Mouse (Mus musculus): ENCODE measurements around the gene Tes. TPM values are rescaled to one million over a fixed set of nuclear protein-coding genes. Genes with fewer than 3 reads are reported as not detected.

The Tes gene
- 85.2 and 87.0 TPM in 2 replicates for polyA plus RNA-seq (2014; fragmentation: Nextera tagmentation; extraction: Ambion mirVana)

DNA sequence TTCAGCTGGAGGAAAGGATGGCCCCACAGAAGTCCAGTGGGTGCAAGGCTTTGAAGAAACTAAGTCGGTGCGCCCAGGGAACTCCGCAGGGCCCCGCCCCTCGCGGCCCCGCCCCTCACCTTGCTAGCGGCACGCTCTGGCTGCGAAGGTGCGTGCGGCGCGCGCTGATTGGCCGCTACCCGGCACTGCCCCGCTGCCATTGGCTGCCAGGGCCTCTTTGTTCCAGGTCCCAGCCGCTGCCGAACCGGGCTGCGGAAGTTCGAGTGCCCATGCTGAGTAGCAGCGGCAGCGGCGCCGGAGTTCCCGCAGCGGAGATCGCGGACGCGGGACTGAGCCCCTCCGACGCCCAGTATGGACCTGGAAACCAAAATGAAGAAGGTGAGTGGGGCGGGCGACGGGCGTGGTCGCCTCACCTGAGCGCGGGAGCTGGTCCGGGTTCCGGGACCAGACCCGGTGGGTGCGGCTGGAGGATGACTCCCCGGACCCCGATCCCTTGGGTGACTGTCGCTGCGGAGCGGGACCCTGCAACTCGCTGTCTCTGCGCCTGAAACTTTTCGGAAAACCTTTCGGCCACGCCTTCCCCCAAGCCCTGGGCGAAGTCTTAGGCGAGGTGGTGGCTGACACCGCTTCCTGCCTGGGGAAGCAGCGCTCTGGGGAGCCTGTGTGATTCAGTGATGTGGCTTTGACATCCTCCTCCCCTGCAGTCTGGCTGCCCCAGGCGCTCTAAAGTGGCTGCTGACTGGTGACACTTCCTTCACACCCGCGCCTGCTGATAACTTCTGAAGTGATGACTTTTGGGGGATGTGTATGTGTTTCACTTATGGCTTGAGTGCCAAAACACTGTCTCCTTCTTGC lies at the start of gene Tes:
Tes (plus strand) TSS at position 214 of the 855 bp plus-strand sequence.
- H3K36me3 ChIP-seq (ENCODE audit: control insufficient read depth, insufficient read depth, low read length): no peaks in the 10 kb centered on the region
- peak within 1 kb of the TSS; percentile 89 for H3K9ac ChIP-seq (replicated peaks; ENCODE audit: low read depth, low read length)
- H3K4me2 ChIP-seq (ENCODE audit: low read depth, low read length): peak within 1 kb of the TSS; percentile 80
- WGBS: under 1% methylated on average over 63 of the region's 63 CpGs
- H3K9me3 ChIP-seq (ENCODE audit: control insufficient read depth, low read length): no peaks in the 10 kb centered on the region
- H3K27me3 ChIP-seq (ENCODE audit: control insufficient read depth, insufficient read depth, low read length): no peaks in the 10 kb centered on the region
- no peak within 1 kb of the TSS; the same call in 1 of the 2 replicates for H3K27ac ChIP-seq (ENCODE audit: low read depth, low read length)
- peak within 1 kb of the TSS; percentile 85 for H3K4me3 ChIP-seq (ENCODE audit: low read depth, low read length)
- 0 out of 2 replicates have a peak, but pooled peaks cover 5% of the 10 kb centered on the region for H3K4me1 ChIP-seq (ENCODE audit: control insufficient read depth, insufficient read depth, low read length)
- ATAC-seq (ENCODE audit: low read depth): peak; percentile 99

DNA sequence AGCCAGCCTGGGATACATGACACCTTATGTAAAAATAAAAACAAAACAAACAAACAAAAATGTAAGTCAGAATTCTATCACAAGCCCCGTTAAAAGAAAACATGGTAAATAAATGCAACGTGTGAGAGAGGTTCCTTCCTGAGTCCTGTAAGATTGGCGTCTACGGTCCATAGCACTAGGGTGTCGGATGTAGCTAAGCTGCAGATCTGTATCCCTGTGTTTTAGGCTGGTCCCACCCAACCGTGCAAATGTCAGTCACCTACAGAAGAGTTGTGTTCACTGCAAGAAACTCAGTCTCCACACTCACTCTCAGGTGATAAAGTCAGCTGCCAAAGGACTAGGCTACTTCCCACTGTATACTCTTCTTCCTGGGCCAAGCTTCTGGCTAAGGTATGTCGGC lies 39.1 kb upstream of the Tes start:
- H3K36me3 ChIP-seq (ENCODE audit: control insufficient read depth, insufficient read depth, low read length): no peaks in the 10 kb centered on the region
- WGBS: 79% methylated on average over 7 of the region's 7 CpGs
- no peak for ATAC-seq (ENCODE audit: low read depth)
- H3K9me3 ChIP-seq (ENCODE audit: control insufficient read depth, low read length): no peaks in the 10 kb centered on the region
- no peak overlapping the region for H3K4me2 ChIP-seq (ENCODE audit: low read depth, low read length)
- H3K4me1 ChIP-seq (ENCODE audit: control insufficient read depth, insufficient read depth, low read length): no peaks in the 10 kb centered on the region
- no peak overlapping the region for H3K27ac ChIP-seq (ENCODE audit: low read depth, low read length)
- H3K9ac ChIP-seq (replicated peaks; ENCODE audit: low read depth, low read length): no peak overlapping the region
- H3K4me3 ChIP-seq (ENCODE audit: low read depth, low read length): no peak overlapping the region
- H3K27me3 ChIP-seq (ENCODE audit: control insufficient read depth, insufficient read depth, low read length): no peaks in the 10 kb centered on the region

DNA sequence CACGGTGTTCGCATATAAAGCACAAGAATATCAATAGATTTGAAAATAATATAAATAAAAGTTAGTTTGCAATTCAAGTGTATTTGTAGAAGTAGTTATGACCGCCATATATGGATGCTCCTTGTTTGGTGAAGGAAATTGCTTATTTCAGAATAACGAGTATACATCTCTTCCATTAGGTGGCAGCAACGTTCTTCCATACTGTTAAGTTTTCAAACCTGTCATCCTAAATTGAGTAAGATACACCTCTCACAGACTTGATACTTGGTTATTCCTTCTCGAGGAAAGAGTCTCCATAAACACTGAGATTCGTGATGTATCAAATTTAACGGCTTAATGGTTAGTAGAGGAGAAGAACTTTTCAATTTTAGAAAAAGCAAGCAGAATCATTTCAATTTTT lies 37.4 kb upstream of the Tes start:
- ATAC-seq (ENCODE audit: low read depth): no peak
- Histone ChIP-seq H3K27ac (ENCODE audit: low read depth, low read length) (no peak overlapping the region), H3K36me3 (ENCODE audit: control insufficient read depth, insufficient read depth, low read length) (no peaks in the 10 kb centered on the region), H3K27me3 (ENCODE audit: control insufficient read depth, insufficient read depth, low read length) (no peaks in the 10 kb centered on the region), H3K9me3 (ENCODE audit: control insufficient read depth, low read length) (no peaks in the 10 kb centered on the region), H3K9ac (replicated peaks; ENCODE audit: low read depth, low read length) (no peak overlapping the region), H3K4me2 (ENCODE audit: low read depth, low read length) (no peak overlapping the region), H3K4me3 (ENCODE audit: low read depth, low read length) (no peak overlapping the region), H3K4me1 (ENCODE audit: control insufficient read depth, insufficient read depth, low read length) (no peaks in the 10 kb centered on the region)
- WGBS: 24% methylated on average over 8 of the region's 8 CpGs

DNA sequence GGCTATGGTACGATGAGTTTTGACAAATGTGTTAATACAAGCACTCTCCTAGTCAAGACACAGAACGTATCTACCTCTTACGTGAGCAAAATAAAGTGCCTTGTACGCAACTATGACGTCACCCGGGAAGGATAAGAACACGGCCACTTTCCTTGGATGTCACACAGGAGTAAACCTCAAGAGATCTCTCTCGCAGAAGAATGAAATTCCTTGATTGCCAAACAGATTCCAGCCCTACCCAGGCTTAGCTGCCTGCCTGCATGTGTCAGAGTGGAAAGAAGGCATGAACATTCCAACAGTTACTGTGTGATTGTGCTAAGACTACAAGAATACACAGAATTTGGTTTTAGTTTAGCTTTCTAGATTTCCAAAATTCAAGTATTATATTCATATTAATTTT lies 36.1 kb upstream of the Tes start:
- Histone ChIP-seq H3K27ac (ENCODE audit: low read depth, low read length) (no peak overlapping the region), H3K27me3 (ENCODE audit: control insufficient read depth, insufficient read depth, low read length) (no peaks in the 10 kb centered on the region), H3K4me3 (ENCODE audit: low read depth, low read length) (no peak overlapping the region), H3K36me3 (ENCODE audit: control insufficient read depth, insufficient read depth, low read length) (no peaks in the 10 kb centered on the region), H3K9me3 (ENCODE audit: control insufficient read depth, low read length) (no peaks in the 10 kb centered on the region), H3K4me2 (ENCODE audit: low read depth, low read length) (no peak overlapping the region), H3K4me1 (ENCODE audit: control insufficient read depth, insufficient read depth, low read length) (no peaks in the 10 kb centered on the region), H3K9ac (replicated peaks; ENCODE audit: low read depth, low read length) (no peak overlapping the region)
- 90% methylated on average over 8 of the region's 8 CpGs for WGBS
- ATAC-seq (ENCODE audit: low read depth): no peak

DNA sequence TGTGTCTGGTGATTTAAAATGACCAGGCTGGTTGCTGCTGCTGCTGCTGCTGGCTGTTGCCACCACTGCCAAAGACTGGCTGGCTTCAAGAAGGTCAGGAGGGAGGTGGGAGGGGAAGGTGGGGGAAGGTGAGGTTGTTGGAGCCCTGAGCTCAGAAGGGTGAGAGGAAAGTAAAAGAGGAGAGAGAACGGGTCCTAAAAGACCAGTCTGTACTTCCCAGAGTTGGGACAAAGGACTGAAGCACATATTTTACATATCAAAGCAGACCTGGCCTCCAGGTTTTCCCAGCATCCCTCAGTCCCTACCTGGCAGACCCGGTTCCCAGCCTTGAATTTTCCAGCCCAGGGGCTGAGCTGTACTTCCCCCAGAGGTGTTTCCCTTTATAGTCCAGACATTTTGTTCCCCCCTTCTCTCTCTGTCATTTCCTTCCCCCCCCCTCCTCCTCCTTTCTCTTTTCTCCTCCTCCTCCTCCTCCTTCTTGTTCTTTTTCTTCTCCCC lies 32.7 kb upstream of the Tes start:
- no peak overlapping the region for H3K4me2 ChIP-seq (ENCODE audit: low read depth, low read length)
- H3K27me3 ChIP-seq (ENCODE audit: control insufficient read depth, insufficient read depth, low read length): no peaks in the 10 kb centered on the region
- no peak overlapping the region for H3K9ac ChIP-seq (replicated peaks; ENCODE audit: low read depth, low read length)
- H3K9me3 ChIP-seq (ENCODE audit: control insufficient read depth, low read length): no peaks in the 10 kb centered on the region
- H3K4me1 ChIP-seq (ENCODE audit: control insufficient read depth, insufficient read depth, low read length): no peaks in the 10 kb centered on the region
- 11% methylated on average over 2 of the region's 2 CpGs for WGBS
- H3K36me3 ChIP-seq (ENCODE audit: control insufficient read depth, insufficient read depth, low read length): no peaks in the 10 kb centered on the region
- no peak overlapping the region for H3K27ac ChIP-seq (ENCODE audit: low read depth, low read length)
- ATAC-seq (ENCODE audit: low read depth): no peak
- H3K4me3 ChIP-seq (ENCODE audit: low read depth, low read length): no peak overlapping the region

DNA sequence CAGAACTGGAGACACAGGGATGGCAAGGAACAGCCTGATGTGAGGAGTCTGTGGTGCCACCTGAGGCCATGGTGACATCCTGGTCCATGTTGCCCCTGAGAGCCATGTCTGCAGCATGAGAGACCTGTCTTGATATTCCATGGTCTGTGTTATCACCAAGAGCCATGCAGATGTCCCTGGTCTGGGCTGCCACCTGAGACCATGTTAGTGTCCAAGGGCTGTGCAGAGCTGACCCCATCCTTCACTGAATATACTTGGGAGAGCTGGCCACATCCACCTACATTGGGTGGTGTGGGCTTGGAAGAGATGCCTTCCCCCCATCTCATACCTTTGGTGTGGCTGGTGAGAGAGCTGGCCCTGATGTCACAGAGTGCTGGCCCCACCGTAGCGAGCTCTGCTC lies 30.9 kb upstream of the Tes start:
- no peaks in the 10 kb centered on the region for H3K9me3 ChIP-seq (ENCODE audit: control insufficient read depth, low read length)
- H3K4me3 ChIP-seq (ENCODE audit: low read depth, low read length): no peak overlapping the region
- 98% methylated on average over 2 of the region's 2 CpGs for WGBS
- no peak overlapping the region for H3K4me2 ChIP-seq (ENCODE audit: low read depth, low read length)
- no peaks in the 10 kb centered on the region for H3K4me1 ChIP-seq (ENCODE audit: control insufficient read depth, insufficient read depth, low read length)
- no peaks in the 10 kb centered on the region for H3K27me3 ChIP-seq (ENCODE audit: control insufficient read depth, insufficient read depth, low read length)
- no peak overlapping the region for H3K27ac ChIP-seq (ENCODE audit: low read depth, low read length)
- no peak overlapping the region for H3K9ac ChIP-seq (replicated peaks; ENCODE audit: low read depth, low read length)
- no peak for ATAC-seq (ENCODE audit: low read depth)
- H3K36me3 ChIP-seq (ENCODE audit: control insufficient read depth, insufficient read depth, low read length): no peaks in the 10 kb centered on the region

DNA sequence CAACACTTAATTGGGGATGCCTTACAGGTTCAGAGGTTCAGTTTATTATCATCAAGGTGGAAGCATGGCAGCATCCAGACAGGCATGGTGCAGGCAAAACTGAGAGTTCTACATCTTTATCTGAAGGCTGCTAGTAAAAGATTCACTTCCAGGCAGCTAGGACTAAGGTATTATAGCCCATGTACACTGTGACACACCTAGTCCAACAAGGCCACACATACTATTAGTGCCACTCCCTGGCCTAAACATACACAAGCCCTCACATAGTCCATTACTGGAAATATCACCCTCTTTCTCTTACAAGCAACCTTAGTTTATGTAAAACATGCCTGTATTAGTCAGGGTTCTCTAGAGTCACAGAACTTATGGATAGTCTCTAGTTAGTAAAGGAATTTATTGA lies 29.7 kb upstream of the Tes start:
- Histone ChIP-seq H3K9ac (replicated peaks; ENCODE audit: low read depth, low read length) (no peak overlapping the region), H3K27ac (ENCODE audit: low read depth, low read length) (no peak overlapping the region), H3K4me3 (ENCODE audit: low read depth, low read length) (no peak overlapping the region), H3K4me2 (ENCODE audit: low read depth, low read length) (no peak overlapping the region), H3K4me1 (ENCODE audit: control insufficient read depth, insufficient read depth, low read length) (no peaks in the 10 kb centered on the region), H3K27me3 (ENCODE audit: control insufficient read depth, insufficient read depth, low read length) (no peaks in the 10 kb centered on the region), H3K9me3 (ENCODE audit: control insufficient read depth, low read length) (no peaks in the 10 kb centered on the region), H3K36me3 (ENCODE audit: control insufficient read depth, insufficient read depth, low read length) (no peaks in the 10 kb centered on the region)
- no peak for ATAC-seq (ENCODE audit: low read depth)

DNA sequence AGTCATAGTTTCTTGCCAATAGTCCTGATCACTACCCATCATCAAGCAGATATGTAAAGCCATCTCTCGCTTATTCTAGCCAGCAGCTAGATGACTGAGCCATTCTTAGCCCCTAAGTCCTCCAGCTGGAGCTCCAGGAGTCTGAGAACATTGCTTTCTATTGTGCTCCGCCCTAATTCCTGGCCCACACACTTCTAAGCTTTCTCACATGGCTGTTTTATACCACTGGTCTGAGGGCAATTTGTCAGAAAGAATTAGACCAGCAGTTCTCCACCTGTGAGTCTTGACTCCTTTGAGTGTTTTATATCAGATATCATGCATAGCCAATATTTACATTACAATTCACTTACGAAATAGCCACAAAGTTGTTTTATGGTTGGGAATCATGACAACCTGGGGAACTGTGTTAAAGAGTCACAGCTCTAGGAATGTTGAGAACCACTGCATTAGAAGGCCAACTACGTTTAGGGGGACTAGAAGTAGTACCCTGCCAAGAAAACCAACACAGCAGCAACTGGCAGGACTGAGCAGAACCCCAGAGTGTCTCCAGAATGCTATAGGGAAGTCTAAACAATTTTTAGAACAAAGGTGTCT lies 13.4 kb upstream of the Tes start:
- H3K4me2 ChIP-seq (ENCODE audit: low read depth, low read length): no peak overlapping the region

DNA sequence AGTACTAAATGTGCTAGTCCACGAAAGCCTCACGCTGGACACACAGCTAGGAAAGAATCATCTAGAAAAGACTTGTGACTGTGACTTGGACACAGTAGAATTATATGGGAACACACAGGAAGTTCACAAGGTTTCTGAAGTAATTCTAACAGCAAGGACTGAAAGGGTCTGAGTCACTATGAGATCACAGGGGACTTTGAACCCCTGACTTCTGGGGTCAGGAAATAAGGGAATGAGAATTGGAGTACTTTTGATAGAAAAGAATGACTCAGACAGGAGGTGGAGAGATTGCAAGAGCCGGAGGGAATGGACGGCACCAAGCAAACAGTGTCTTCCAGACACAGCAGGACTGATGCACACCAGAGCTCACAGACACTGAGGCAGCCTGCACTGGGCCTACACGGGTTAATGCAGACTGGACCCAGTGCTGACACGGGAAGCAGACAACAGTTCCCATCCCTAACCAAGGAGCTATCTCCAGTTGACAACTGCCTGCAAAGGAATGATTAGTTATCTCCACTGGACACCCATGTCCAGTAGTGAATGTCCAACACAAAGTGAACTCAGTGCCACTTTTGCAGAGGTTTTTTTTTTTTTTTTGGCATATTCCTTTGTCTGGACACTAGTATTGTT lies 11.8 kb upstream of the Tes start:
- WGBS: 53% methylated on average over 6 of the region's 6 CpGs
- H3K36me3 ChIP-seq (ENCODE audit: control insufficient read depth, insufficient read depth, low read length): no peaks in the 10 kb centered on the region
- no peak overlapping the region for H3K9ac ChIP-seq (replicated peaks; ENCODE audit: low read depth, low read length)
- H3K4me1 ChIP-seq (ENCODE audit: control insufficient read depth, insufficient read depth, low read length): no peaks in the 10 kb centered on the region
- no peak overlapping the region for H3K27ac ChIP-seq (ENCODE audit: low read depth, low read length)
- H3K4me2 ChIP-seq (ENCODE audit: low read depth, low read length): no peak overlapping the region
- no peak overlapping the region for H3K4me3 ChIP-seq (ENCODE audit: low read depth, low read length)
- no peaks in the 10 kb centered on the region for H3K9me3 ChIP-seq (ENCODE audit: control insufficient read depth, low read length)
- no peak for ATAC-seq (ENCODE audit: low read depth)
- no peaks in the 10 kb centered on the region for H3K27me3 ChIP-seq (ENCODE audit: control insufficient read depth, insufficient read depth, low read length)

More for the DNA sequence above, 13.4 kb upstream of the Tes start:
- H3K27ac ChIP-seq (ENCODE audit: low read depth, low read length): no peak overlapping the region
- WGBS: 74% methylated on average over 4 of the region's 4 CpGs
- H3K27me3 ChIP-seq (ENCODE audit: control insufficient read depth, insufficient read depth, low read length): no peaks in the 10 kb centered on the region
- H3K9me3 ChIP-seq (ENCODE audit: control insufficient read depth, low read length): no peaks in the 10 kb centered on the region
- no peak overlapping the region for H3K4me3 ChIP-seq (ENCODE audit: low read depth, low read length)
- H3K36me3 ChIP-seq (ENCODE audit: control insufficient read depth, insufficient read depth, low read length): no peaks in the 10 kb centered on the region
- no peak for ATAC-seq (ENCODE audit: low read depth)
- H3K9ac ChIP-seq (replicated peaks; ENCODE audit: low read depth, low read length): no peak overlapping the region
- no peaks in the 10 kb centered on the region for H3K4me1 ChIP-seq (ENCODE audit: control insufficient read depth, insufficient read depth, low read length)

Data from neural tube, embryonic 14.5 days (tissue).